Mouse (Mus musculus) ES-CJ7 (cell line): ENCODE results near the gene Fam83d.

Source experiments
- DNase-seq: peaks from one replicate; pipeline ENCODE4 v3.0.0; 2011; ENCODE audit warnings: low read depth, low spot score

Fam83d gene

GRCm38 (mm10) chr2:158815686-158816085, 47.8 kb downstream of the Fam83d start:
- DNase-seq: no peak

GRCm38 (mm10) chr2:158816239-158816638, 48.3 kb downstream of the Fam83d start:
- no peak for DNase-seq

GRCm38 (mm10) chr2:158817708-158818107, 49.8 kb downstream of the Fam83d start:
- no peak for DNase-seq

- no peak for DNase-seq
These were observed 60.2 kb downstream of the Fam83d start for GRCm38 (mm10) chr2:158828124-158828523.

- DNase-seq: no peak
These were observed 61.9 kb downstream of the Fam83d start for GRCm38 (mm10) chr2:158829746-158830145.

- DNase-seq: no peak
These were observed 65.3 kb downstream of the Fam83d start for GRCm38 (mm10) chr2:158833221-158833620.

GRCm38 (mm10) chr2:158833645-158834044, 65.8 kb downstream of the Fam83d start:
- DNase-seq: no peak
